Mouse (Mus musculus): ENCODE data around the gene Babam1.
A peak's percentile ranks its signal among the peaks of the same experiment; 100 is the strongest.

The Babam1 gene

DNA sequence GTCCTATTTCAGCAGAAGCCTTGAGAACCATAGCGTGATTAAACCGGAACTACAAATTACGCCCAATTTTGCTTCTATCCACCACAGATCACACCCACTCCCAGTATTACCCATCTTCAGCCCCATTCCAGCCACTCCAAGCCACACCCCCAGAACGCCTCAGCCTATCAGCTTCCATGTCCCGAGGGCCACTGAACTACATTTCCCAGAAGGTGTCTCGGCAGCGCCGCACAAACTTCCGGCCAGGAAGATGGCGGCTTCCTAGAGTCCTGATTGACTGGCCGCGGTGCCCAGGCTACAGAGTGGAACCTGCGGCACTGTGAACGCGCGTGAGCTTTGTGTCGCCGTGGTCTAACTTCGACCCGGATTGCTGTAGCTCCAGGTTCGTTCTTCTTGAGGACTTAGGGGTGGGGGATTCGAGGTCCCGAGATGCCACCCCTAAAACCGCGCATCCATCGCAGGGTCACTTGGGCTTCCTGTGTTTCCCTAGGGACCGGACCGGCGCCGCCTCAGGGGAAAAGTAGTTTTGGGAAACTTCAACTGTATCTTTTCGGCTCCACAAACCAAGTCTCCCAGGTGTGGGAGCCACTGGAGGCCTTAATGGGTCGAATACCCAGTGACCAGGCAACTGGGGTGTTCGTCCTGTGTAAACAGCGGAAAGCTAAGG, at the start of gene Babam1:
TSS of gene Babam1 (plus strand) at position 223 of the 667 bp plus-strand sequence.
- peak; percentile 75 to 82 for DNase-seq (ENCODE audit: low spot score in 2 of 2)

DNA sequence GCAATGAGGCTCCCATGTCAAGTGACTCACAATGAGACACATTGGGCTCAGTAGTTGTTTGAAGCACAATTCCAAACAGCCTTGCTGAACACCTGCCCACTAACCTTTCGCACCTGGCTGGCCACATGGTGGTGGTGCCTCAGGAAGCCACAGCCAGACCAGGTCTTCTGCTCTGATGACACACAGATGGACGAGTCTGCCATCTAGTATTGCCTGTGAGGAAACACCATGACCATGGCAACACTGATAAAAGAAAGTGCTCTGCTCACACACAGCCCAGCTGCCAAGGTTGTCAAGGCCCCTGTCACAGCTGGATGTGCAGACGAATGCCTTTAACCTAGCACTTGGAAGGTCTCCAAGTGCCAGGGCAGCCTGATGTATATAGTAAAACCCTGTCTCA, 45.5 kb upstream of the Babam1 start:
- DNase-seq (ENCODE audit: low spot score in 2 of 2) = no peak

DNA sequence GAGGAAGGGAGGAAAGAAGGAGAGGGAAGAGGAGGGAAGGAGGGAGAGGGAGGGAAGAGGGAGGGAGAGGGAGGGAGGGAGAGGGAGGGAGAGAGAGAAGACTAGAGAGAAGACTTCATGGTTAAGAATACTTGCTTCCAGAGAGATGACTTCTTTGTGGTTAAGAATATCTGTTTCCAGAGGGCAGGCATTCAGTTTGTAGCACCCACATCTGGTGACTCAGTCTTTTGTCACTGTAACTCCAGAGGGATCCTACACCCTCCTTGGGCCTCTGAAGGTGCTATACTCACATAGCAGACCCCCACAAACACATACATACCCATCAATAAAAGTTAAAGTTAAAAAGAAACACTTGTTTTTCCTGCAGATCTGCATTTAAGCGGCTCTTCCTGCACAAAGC, 45.1 kb upstream of the Babam1 start:
- DNase-seq (ENCODE audit: low spot score in 2 of 2) = no peak

- DNase-seq (ENCODE audit: low spot score in 2 of 2) = no peak
These were observed 38.6 kb upstream of the Babam1 start for GRCm38 (mm10) chr8:71358026-71358425.

DNA sequence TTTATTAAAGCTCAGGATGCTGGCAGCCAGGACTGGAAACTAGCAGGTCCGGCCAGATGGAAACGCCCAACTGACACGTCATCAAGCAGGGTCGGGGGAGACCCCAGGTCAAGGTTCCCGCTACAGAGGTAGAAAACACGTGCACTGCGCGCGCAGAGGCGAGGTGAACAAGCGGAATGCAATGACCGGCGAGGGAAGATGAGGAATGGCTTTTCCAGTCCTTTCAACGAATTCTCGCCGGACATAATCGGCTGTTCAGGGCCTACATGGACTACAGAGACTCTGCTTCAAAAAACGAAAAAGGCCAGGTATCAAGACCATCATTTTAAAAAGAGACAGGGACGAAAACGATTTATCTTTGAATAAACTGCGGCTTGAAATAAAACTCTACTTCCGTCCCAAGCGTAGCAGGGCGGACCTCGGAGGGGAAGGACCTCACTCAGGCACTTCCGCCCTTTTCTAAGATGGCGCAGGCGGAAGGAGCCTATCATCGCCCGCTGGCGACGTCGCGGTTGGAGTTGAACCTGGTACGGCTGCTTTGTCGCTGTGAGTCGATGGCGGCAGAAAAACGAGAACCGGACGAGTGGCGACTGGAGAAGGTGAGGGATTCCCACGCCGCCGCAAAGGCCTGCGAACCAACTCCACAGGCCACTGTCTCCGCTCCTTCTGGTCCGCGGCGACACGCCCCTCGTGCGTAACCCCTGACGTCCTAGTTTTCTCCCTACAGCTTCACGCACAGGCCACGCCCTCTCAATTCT, 29.7 kb upstream of the Babam1 start, which contains the start of gene Use1:
TSS of gene Use1 (plus strand) at position 78 of the 758 bp plus-strand sequence.
- peak; percentile 82 to 84 for DNase-seq (ENCODE audit: low spot score in 2 of 2)

- no peak for DNase-seq (ENCODE audit: low spot score in 2 of 2)
These were observed 29.0 kb upstream of the Babam1 start for GRCm38 (mm10) chr8:71367529-71368176.

- DNase-seq (ENCODE audit: low spot score in 2 of 2) = no peak
These were observed 28.3 kb upstream of the Babam1 start for GRCm38 (mm10) chr8:71368366-71368765.

DNA sequence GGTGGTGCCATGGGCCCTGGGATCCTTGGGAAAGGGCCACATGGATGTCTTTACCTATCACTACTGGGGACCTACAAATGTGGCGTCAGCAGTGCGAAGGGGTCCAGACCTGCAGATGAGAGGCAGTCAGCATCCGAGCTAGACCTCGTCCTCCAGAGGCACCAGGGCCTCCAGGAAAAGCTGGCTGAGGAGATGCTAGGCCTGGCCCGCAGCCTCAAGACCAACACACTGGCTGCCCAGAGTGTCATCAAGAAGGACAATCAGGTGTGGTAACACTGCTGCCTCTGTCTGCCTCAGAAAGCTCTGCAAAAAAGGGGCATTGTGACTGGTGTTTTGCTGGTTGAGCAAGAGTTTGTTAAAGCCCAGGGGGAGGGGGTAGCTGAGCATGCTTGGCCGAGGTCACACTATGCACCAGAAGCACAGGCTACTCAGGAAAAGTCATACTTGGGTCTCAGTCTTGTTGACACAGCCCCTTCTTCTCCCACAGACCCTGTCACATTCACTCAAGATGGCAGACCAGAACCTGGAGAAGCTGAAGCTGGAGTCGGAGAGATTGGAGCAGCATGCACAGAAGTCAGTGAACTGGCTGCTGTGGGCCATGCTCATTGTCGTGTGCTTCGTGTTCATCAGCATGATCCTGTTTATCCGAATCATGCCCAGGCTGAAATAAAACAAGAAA, 27.5 kb upstream of the Babam1 start:
- no peak for DNase-seq (ENCODE audit: low spot score in 2 of 2)

DNA sequence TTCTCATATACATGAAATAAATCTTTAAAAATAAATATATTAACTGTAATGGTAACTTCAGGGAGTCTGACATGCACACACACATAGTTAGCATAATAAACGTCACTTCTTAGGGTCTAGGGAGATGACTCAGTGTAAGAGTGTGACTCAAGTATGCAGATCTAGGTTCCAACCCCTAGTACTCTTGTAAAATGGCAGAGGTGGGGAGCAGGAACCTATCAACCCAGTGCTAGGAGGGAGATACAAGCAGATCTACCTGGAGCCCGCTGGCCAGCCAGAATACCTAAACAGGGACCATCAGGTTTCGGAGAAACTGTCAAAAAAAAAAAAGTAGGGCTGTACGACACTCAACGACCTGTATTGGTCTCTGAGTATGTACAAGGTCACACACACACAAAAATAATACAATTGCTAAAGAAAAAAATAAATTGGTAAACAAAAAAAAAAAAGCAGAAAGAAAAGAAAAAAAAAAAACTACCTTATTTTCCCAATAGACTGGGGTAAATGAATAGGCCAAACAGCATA, 25.9 kb upstream of the Babam1 start:
- no peak for DNase-seq (ENCODE audit: low spot score in 2 of 2)

- peak; percentile 95 to 96 for DNase-seq (ENCODE audit: low spot score in 2 of 2)
These were observed 25.3 kb upstream of the Babam1 start, which contains the start of gene Ocel1 for GRCm38 (mm10) chr8:71371236-71371848. TSS of gene Ocel1 (plus strand) at chr8:71371298.

GRCm38 (mm10) chr8:71372427-71372826, 24.2 kb upstream of the Babam1 start:
- no peak for DNase-seq (ENCODE audit: low spot score in 2 of 2)

DNA sequence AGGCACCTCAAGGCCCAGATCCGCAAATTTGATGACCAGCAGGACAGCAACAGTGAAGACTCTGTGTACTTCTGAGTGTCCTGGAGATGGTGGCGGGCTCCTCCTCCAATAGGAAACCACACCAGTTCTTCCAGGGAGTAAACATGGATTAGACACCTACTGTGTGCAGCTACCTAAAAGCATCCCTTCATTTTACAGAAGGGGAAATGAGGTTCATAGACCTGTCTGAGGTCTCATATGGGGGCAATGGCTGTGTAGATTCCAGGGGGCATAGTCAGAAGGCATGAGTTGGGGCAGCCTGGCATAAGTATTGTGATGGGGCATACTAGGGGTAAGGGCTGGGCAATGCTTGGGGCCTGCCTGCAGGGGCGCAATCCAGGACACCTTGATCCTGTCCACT, 23.7 kb upstream of the Babam1 start:
- no peak for DNase-seq (ENCODE audit: low spot score in 2 of 2)

DNA sequence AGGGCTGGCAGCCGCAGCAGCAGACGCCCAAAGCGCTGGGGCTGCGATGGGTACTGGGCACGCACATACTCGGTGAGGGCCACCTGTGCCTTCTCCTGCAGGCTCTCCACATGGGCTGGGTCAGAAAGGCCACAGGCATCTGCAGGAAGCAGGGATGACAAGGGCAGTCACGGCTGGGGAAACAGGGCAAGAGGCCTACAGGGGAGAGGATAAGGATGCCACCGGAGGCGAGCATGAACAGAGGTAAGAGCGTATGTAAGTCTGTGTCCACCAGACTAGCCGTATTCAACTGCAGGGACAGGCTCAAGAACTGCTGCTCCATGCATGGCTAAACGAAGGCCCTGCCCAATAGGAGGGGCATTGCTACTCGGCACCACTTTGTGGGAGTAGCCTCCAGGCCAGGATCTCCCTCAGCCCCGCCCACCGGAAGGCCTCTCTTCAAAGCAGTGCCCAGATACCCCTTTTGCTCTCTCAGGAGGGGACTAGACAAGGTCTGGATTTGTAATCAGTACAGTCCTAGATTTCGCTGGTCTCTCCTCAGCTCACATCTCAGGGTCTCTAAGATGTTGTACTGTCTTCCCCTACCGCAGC, 21.9 kb upstream of the Babam1 start:
- no peak for DNase-seq (ENCODE audit: low spot score in 2 of 2)

DNA sequence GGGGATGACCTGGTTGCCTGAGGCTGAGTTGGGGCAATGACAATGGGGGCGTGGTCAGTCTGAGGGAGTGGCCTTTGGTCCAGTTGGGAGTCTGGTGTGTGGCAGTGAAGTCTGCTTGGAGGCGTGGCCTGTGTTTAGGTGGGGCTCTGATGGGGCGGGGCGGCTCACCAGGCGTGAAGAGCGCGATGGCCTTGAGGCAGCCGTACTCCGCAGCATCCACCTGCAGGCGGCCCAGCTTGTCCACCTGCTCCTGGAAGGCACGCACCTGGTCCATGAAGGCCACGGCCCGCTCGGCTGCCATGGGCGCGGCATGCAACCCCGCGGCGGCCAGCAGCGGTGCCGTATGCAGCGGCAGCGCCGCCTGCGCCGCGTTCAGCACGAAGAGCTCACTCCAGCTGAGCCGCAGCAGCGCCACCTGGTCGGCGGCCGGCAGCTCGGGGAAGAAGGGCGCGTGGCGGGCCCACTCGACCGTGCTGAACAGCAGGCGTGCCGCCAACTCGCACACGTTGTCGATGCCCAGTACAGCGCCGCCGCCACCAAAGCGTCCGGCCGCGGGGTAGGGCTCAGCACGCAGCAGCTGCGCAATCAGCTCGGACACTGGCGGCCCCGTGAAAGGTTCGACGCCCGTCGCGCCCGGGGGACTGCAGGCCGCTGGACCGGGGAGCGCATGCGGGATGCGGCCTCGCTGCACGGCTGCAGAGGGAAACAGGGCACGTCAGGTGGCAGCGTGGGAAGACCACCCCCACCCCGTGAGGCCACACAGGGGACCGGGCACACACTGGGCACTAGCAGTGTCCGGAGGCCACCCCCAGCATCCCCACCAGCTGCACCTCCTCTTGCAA, 20.9 kb upstream of the Babam1 start:
- peak in 1 of 2 experiments; percentile 46 for DNase-seq (ENCODE audit: low spot score in 2 of 2)

GRCm38 (mm10) chr8:71376423-71377030, 20.1 kb upstream of the Babam1 start:
- DNase-seq (ENCODE audit: low spot score in 2 of 2) = no peak

DNA sequence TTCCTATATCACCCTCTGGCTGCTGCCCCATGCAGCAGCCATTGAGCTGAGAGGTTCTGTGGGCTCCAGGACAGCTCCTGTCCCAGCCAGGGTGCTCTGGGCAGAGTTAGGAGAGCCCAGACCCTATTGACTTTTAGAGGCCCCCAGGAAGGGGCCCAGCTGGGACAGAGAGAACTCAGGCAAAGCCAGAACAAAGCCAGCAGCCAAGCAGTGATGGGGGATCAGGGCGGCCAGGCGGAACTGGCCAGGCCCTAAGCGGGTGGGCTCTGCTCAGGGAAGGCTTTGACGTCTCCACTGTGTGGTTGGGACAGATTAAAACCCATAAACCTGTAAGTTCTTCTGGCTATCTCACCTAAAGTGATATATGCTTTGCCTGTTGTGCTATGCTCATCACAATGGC, 17.7 kb upstream of the Babam1 start:
- DNase-seq (ENCODE audit: low spot score in 2 of 2) = no peak

DNA sequence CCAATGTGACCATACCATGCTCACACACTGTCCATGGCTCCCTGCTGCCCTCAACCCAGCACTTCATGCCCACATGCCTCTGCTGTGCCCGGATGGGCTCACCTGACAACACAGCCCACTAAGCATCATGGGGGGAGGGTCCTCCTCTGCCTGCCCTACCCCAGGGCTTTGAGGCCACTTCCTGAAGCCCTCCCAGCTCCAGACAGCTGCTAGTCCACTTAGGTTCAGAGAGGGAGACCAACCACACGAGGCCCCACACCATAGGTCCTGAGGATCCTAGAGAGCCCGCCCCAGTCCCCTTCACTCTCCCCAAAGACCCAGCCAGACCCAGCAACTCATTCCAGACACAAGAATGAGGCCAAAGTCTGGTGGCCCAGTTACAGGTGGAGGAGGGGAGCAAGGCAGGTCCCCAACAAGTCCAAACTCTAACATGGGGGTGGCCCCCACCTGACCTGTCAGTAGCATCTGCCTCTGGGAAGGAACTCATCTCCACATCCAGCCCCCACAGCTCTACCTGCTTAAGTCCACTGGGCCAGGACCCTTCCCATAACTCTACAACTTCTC, 17.1 kb upstream of the Babam1 start:
- no peak for DNase-seq (ENCODE audit: low spot score in 2 of 2)

DNA sequence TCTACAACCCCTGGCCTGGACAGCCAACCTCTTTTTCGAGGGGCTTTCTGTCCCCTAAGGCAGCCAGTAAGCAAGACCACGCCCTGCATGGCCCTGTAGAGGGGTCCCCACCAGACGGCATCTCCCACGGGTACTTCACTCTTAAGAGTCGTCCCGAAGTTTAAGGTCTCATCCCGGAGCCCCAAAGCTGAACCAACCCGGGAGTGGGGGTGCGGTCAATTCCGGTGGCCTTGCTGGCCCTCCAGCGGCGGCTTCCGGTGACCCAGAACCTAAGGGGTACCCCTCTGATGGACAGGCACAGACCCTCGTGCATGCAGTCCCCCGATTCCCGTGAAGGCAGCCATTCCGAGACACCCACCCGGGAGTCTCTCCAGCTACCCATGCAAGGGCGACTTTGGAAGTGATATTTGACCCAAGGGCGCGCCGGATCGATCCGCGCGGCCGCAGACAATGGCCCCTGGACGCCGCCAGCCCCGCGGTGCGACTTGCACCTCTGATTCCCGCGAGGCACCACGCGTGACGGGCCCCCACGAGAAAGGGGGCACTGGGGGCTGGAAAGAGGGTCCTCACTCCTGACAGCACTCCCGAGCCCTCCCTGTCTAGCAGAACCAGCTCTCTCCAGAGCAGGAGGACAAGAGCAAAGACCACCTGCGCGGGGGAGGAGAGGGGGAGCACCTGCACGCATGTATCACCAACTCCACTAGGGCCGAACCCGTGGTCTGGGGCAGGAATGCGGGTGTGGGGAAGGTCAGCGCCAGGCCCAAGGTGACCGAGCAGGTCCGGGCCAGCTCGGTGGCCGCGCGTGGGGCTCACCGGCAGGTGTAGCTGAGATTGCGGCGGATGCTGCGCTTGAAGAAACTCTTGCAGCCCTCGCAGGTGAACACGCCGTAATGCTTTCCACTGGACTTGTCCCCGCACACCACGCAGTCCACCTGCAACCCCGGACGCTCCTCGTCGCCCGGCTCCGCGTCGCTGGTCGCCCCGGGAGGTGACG, 16.2 kb upstream of the Babam1 start:
- no peak for DNase-seq (ENCODE audit: low spot score in 2 of 2)

All from frontal cortex, postnatal 25 days (tissue).